Mouse (Mus musculus): ENCODE results near the gene Ppil4.
"Not testable (repeated sequence)": the region's sequence is repeated elsewhere in the genome, so short reads cannot be mapped to it uniquely, and the experiment has no call there.

The Ppil4 gene

GRCm38 (mm10) chr10:7792751-7793385 is at the start of gene Ppil4, which contains the start of gene Ginm1:
Ppil4 (plus strand) TSS chr10:7792891.
Ginm1 (minus strand) TSS chr10:7792824.
- peak; percentile 87 for DNase-seq (ENCODE audit: low read depth)

GRCm38 (mm10) chr10:7745528-7745927 is 47.2 kb upstream of the Ppil4 start:
- not testable (repeated sequence) for DNase-seq (ENCODE audit: low read depth)

- DNase-seq (ENCODE audit: low read depth), result no peak
Measured at GRCm38 (mm10) chr10:7748752-7749151, 43.9 kb upstream of the Ppil4 start.

- DNase-seq (ENCODE audit: low read depth), result no peak
Measured at GRCm38 (mm10) chr10:7757544-7757943, 35.1 kb upstream of the Ppil4 start.

- no peak for DNase-seq (ENCODE audit: low read depth)
Measured at GRCm38 (mm10) chr10:7772346-7772745, 20.3 kb upstream of the Ppil4 start.

- no peak for DNase-seq (ENCODE audit: low read depth)
Measured at GRCm38 (mm10) chr10:7772769-7773168, 19.9 kb upstream of the Ppil4 start.

- no peak for DNase-seq (ENCODE audit: low read depth)
Measured at GRCm38 (mm10) chr10:7775421-7775820, 17.3 kb upstream of the Ppil4 start.

- DNase-seq (ENCODE audit: low read depth), result no peak
Measured at GRCm38 (mm10) chr10:7778361-7778760, 14.3 kb upstream of the Ppil4 start.

- no peak for DNase-seq (ENCODE audit: low read depth)
Measured at GRCm38 (mm10) chr10:7779751-7780237, 12.9 kb upstream of the Ppil4 start.

GRCm38 (mm10) chr10:7780238-7781176 is 12.2 kb upstream of the Ppil4 start:
- DNase-seq (ENCODE audit: low read depth), result peak; percentile 88

- no peak for DNase-seq (ENCODE audit: low read depth)
Measured at GRCm38 (mm10) chr10:7781214-7781613, 11.5 kb upstream of the Ppil4 start.

- no peak for DNase-seq (ENCODE audit: low read depth)
Measured at GRCm38 (mm10) chr10:7787319-7787718, 5.4 kb upstream of the Ppil4 start.

GRCm38 (mm10) chr10:7792254-7792750 is 389 bp upstream of the Ppil4 start:
- DNase-seq (ENCODE audit: low read depth), result no peak

- DNase-seq (ENCODE audit: low read depth), result no peak
Measured at GRCm38 (mm10) chr10:7801258-7801657, 8.6 kb downstream of the Ppil4 start.

GRCm38 (mm10) chr10:7802519-7803140 is 9.9 kb downstream of the Ppil4 start:
- no peak for DNase-seq (ENCODE audit: low read depth)

- peak; percentile 67 for DNase-seq (ENCODE audit: low read depth)
Measured at GRCm38 (mm10) chr10:7809937-7810336, 17.2 kb downstream of the Ppil4 start.

GRCm38 (mm10) chr10:7816476-7816875 is 23.8 kb downstream of the Ppil4 start:
- DNase-seq (ENCODE audit: low read depth), result no peak

GRCm38 (mm10) chr10:7818676-7819075 is 26.0 kb downstream of the Ppil4 start:
- DNase-seq (ENCODE audit: low read depth), result no peak

- DNase-seq (ENCODE audit: low read depth), result no peak
Measured at GRCm38 (mm10) chr10:7819156-7819555, 26.5 kb downstream of the Ppil4 start.

GRCm38 (mm10) chr10:7819603-7820002 is 26.9 kb downstream of the Ppil4 start:
- DNase-seq (ENCODE audit: low read depth), result no peak

GRCm38 (mm10) chr10:7820171-7820570 is 27.5 kb downstream of the Ppil4 start:
- no peak for DNase-seq (ENCODE audit: low read depth)

GRCm38 (mm10) chr10:7821981-7822380 is 29.3 kb downstream of the Ppil4 start:
- no peak for DNase-seq (ENCODE audit: low read depth)

All from c-Kit-positive CD71-positive TER-119-negative erythroid progenitor cells, embryonic 14.5 days (primary cell).